Mouse (Mus musculus) heart, adult 2 months (tissue): ENCODE measurements around the gene Gm9803.

Source experiments
- CTCF ChIP-seq: fragments of 200-600 bp; IDR thresholded peaks from 2 replicates; pipeline ENCODE4 v1.8.1; 2022; ENCODE audit warnings: antibody characterized with exemption, mild to moderate bottlenecking, moderate library complexity
- EP300 ChIP-seq: fragments of 200-500 bp; IDR thresholded peaks from 2 replicates; pipeline ENCODE4 v1.6.1; 2011; ENCODE audit warnings: low read depth, low read length, control low read depth; ENCODE audit not compliant: insufficient read depth

GRCm38 (mm10) chr10:43551388-43551787 lies 27.5 kb downstream of the Gm9803 start:
- TF ChIP-seq CTCF (no peak), EP300 (no peak)
